Mouse (Mus musculus) left cerebral cortex, adult 11 months (tissue): ENCODE results near the gene Fbxw16.
"Not testable (repeated sequence)": the region's sequence is repeated elsewhere in the genome, so short reads cannot be mapped to it uniquely, and the experiment has no call there.

ENCODE experiments used
- DNase-seq: peaks from one replicate; pipeline ENCODE4 v3.0.0; 2022; ENCODE audit warnings: low spot score

Gene Fbxw16

DNA sequence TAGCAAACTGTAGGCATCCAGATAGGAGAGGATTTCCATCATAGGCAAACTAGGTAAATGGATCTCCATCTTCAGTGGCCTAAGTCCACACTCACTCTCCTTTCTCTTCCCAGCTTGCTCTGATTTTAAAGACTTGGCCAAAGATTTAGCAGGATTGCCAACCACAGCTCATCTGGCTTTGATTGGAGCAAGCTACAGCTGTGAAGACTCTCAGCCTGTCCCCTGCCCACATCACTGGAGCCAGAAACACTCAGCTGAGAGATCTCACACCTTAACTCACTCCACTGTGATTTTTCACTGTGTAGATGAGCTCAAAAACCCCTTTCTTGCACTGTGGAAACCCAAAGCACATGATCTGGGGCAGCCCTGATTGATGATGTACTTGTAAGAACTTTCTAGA lies at the start of gene Fbxw16:
TSS of gene Fbxw16 (minus strand) at position 101 of the 400 bp plus-strand sequence.
- no peak for DNase-seq

DNA sequence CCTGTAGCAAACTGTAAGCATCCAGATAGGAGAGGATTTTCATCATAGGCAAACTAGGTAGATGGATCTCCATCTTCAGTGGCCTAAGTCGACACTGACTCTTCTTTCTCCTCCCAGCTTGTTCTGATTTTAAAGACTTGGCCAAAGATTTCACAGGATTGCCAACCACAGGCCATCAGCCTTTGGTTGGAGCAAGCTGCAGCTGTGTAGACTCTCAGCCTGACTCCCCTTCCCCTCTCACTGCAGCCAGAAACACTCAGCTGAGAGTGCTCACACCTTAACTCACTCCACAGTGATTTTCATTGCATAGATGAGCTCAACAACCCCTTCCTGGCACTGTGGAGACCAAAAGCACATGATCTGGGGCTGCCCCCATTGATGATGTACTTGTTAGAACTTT lies 46.8 kb upstream of the Fbxw16 start, which contains the start of gene Fbxw19:
TSS of gene Fbxw19 (minus strand) at position 101 of the 400 bp plus-strand sequence.
- not testable (repeated sequence) for DNase-seq

DNA sequence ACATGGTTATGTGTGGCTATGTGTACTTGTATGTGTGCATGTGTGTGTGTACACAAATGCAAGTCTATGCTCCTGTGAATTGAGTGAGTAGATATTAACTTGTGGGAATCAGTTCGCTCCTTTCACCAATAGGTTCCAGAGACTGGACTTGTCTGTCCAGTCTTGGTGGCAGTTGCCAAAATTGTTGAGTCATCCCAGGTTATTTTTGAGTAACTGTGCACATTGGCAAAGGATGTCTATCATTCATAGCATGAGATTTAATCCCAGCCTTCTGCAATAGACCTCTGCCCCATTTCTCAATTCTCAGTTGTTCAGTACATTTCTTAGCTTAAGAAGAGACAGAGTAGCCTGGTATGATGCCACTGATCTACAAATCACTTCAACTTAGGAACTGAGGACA lies 16.0 kb downstream of the Fbxw16 start:
- no peak for DNase-seq

DNA sequence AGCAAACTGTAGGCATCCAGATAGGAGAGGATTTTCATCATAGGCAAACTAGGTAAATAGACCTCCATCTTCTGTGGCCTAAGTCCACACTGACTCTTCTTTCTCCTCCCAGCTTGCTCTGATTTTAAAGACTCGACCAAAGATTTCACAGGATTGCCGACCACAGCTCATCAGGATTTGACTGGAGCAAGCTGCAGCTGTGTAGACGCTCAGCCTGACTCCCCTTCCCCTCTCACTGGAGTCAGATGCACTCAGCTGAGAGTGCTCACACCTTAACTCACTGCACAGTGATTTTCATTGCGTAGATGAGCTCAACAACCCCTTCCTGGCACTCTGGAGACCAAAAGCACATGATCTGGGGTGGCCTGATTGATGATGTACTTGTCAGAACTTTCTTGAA lies 44.7 kb downstream of the Fbxw16 start, which contains the start of gene Fbxw22:
TSS of gene Fbxw22 (minus strand) at position 101 of the 400 bp plus-strand sequence.
- not testable (repeated sequence) for DNase-seq
